In genomic region chr15:61410789-61411188, GRCm38 (mm10) we compare ENCODE assay signal across 25 mouse cellular contexts.
"Had no signal": no experiment of that assay in that cellular context is flagged by ENCODE, and none has a peak within 500 bp of the region (broad histone marks: within the 10 kb centered on the region; RNA-seq: fewer than 3 reads in every experiment).

No protein-coding gene starts in this region.

- H3K36me3 ChIP-seq: embryonic facial prominence, embryonic 10.5 days; embryonic facial prominence, embryonic 12.5 days; embryonic facial prominence, embryonic 13.5 days; embryonic facial prominence, embryonic 15.5 days; forebrain, embryonic 10.5 days; forebrain, embryonic 12.5 days; forebrain, embryonic 15.5 days; heart, embryonic 10.5 days had no signal

- H3K9ac ChIP-seq: embryonic facial prominence, embryonic 12.5 days; embryonic facial prominence, embryonic 13.5 days; embryonic facial prominence, embryonic 15.5 days; forebrain, embryonic 12.5 days; forebrain, embryonic 13.5 days; forebrain, embryonic 15.5 days; forebrain, postnatal 0 days had no signal

- H3K27me3 ChIP-seq: embryonic facial prominence, embryonic 12.5 days; embryonic facial prominence, embryonic 13.5 days; embryonic facial prominence, embryonic 15.5 days; forebrain, embryonic 12.5 days; forebrain, embryonic 13.5 days; forebrain, embryonic 15.5 days had no signal

- H3K9me3 ChIP-seq: embryonic facial prominence, embryonic 10.5 days; embryonic facial prominence, embryonic 12.5 days; embryonic facial prominence, embryonic 13.5 days; embryonic facial prominence, embryonic 15.5 days; forebrain, embryonic 10.5 days; forebrain, embryonic 12.5 days; forebrain, embryonic 13.5 days; forebrain, embryonic 15.5 days; heart, embryonic 10.5 days had no signal

- H3K4me3 ChIP-seq: embryonic facial prominence, embryonic 10.5 days; embryonic facial prominence, embryonic 12.5 days; embryonic facial prominence, embryonic 13.5 days; embryonic facial prominence, embryonic 15.5 days; erythroblast, embryonic 14.5 days; forebrain, embryonic 10.5 days; forebrain, embryonic 12.5 days; forebrain, embryonic 13.5 days; forebrain, embryonic 15.5 days; gastrocnemius, adult 2 months; heart, adult 2 months; heart, embryonic 10.5 days had no signal

- H3K27ac ChIP-seq: embryonic facial prominence, embryonic 10.5 days; embryonic facial prominence, embryonic 12.5 days; embryonic facial prominence, embryonic 13.5 days; embryonic facial prominence, embryonic 15.5 days; forebrain, embryonic 10.5 days; forebrain, embryonic 12.5 days; forebrain, embryonic 13.5 days; forebrain, embryonic 15.5 days; gastrocnemius, adult 2 months; heart, adult 2 months; heart, embryonic 10.5 days had no signal

- DNase-seq: cerebellum, adult 9-11 months; cerebellum, postnatal 10 days; cerebellum, postnatal 14 days; cerebellum, postnatal 25 days; cerebellum, postnatal 36 days; embryo, embryonic 11 days; forebrain, postnatal 0 days; gastrocnemius, adult 2 months; gastrocnemius, postnatal 10 days; gastrocnemius, postnatal 14 days; gastrocnemius, postnatal 25 days; gastrocnemius, postnatal 36 days; heart, adult 11 months; heart, adult 18-20 months; heart, adult 2 months had no signal

- H3K4me1 ChIP-seq: embryonic facial prominence, embryonic 10.5 days; embryonic facial prominence, embryonic 12.5 days; embryonic facial prominence, embryonic 13.5 days; embryonic facial prominence, embryonic 15.5 days; forebrain, embryonic 10.5 days; forebrain, embryonic 12.5 days; forebrain, embryonic 13.5 days; forebrain, embryonic 15.5 days; heart, embryonic 10.5 days had no signal

- H3K4me2 ChIP-seq: embryonic facial prominence, embryonic 12.5 days; embryonic facial prominence, embryonic 13.5 days; embryonic facial prominence, embryonic 15.5 days; forebrain, embryonic 12.5 days; forebrain, embryonic 13.5 days; forebrain, embryonic 15.5 days had no signal
